Mouse (Mus musculus) CH12.LX (cell line): ENCODE measurements around the gene Zmpste24. TPM values are rescaled to one million over a fixed set of nuclear protein-coding genes. Genes with fewer than 3 reads are reported as not detected.

Experiments used
- DNase-seq: peaks from one replicate; pipeline ENCODE4 v3.0.0-alpha.2; 2013; ENCODE audit errors: extremely low read depth
- H3K27ac ChIP-seq: 2 replicates; pipeline ENCODE4 v1.5.1; 2012; ENCODE audit warnings: low read depth, mild to moderate bottlenecking, control low read depth, moderate library complexity; ENCODE audit not compliant: insufficient read depth
- H3K27me3 ChIP-seq: replicated peaks from 2 replicates; pipeline ENCODE3; 2012; ENCODE audit warnings: inconsistent platforms
- H3K36me3 ChIP-seq, 2 experiments: replicated peaks in 1 of 2; 2 replicates each; pipeline versions ENCODE3 to v1.6.1; 2012; ENCODE audit warnings: inconsistent platforms in 1 of 2, low read length in 1 of 2, mild to moderate bottlenecking in 1 of 2, mixed read lengths in 1 of 2, moderate library complexity in 1 of 2; ENCODE audit not compliant: control insufficient read depth in 1 of 2, insufficient read depth in 1 of 2
- H3K4me1 ChIP-seq, 2 experiments: 2 replicates each; pipeline ENCODE4 v1.6.1; 2012; ENCODE audit warnings: inconsistent platforms in 1 of 2, moderate library complexity in 1 of 2; ENCODE audit not compliant: insufficient read depth in 2 of 2, control insufficient read depth in 1 of 2
- H3K4me2 ChIP-seq: 2 replicates; pipeline ENCODE4 v1.6.1; 2012; ENCODE audit warnings: low read depth, mild to moderate bottlenecking, control low read depth; ENCODE audit not compliant: poor library complexity, insufficient read depth, severe bottlenecking
- H3K4me3 ChIP-seq, 3 experiments: fragments of 150-350 bp in 1 of 3; sonication (generic) in 1 of 3; replicated peaks in 1 of 3; 2 replicates each; pipeline versions ENCODE3 to v1.5.1; 2011 to 2012; ENCODE audit warnings: low read depth in 2 of 3, low read length in 2 of 3, mild to moderate bottlenecking in 2 of 3, moderate library complexity in 2 of 3, control low read depth in 1 of 3, improper control_type of control experiment in 1 of 3, inconsistent platforms in 1 of 3, mixed read lengths in 1 of 3; ENCODE audit not compliant: poor library complexity in 1 of 3
- H3K79me2 ChIP-seq: replicated peaks from 2 replicates; pipeline ENCODE4 v1.6.1; 2012; ENCODE audit warnings: mild to moderate bottlenecking, moderate library complexity; ENCODE audit not compliant: control insufficient read depth, poor library complexity, insufficient read depth, severe bottlenecking; ENCODE audit errors: extremely low read depth
- H3K9ac ChIP-seq: 2 replicates; pipeline ENCODE4 v1.6.1; 2012; ENCODE audit warnings: low read depth, mild to moderate bottlenecking, control low read depth, moderate library complexity; ENCODE audit not compliant: insufficient read depth
- H3K9me3 ChIP-seq: replicated peaks from 2 replicates; pipeline ENCODE3; 2012; ENCODE audit warnings: low read length, inconsistent platforms, mixed read lengths
- CTCF ChIP-seq, 2 experiments: IDR thresholded peaks in 1 of 2; conservative IDR thresholded peaks in 1 of 2; 2 replicates each; pipeline ENCODE4 v1.5.1; 2011 to 2012; ENCODE audit warnings: low read depth in 2 of 2, low read length in 2 of 2, improper control_type of control experiment in 1 of 2, inconsistent platforms in 1 of 2, mild to moderate bottlenecking in 1 of 2, moderate library complexity in 1 of 2
- ELF1 ChIP-seq: IDR thresholded peaks from 2 replicates; pipeline ENCODE4 v1.6.1; 2014; ENCODE audit warnings: low read depth, mild to moderate bottlenecking, inconsistent platforms, low read length, improper control_type of control experiment
- EP300 ChIP-seq: IDR thresholded peaks from 2 replicates; pipeline ENCODE4 v1.6.1; 2011; ENCODE audit warnings: low read length, improper control_type of control experiment
- GABPA ChIP-seq: IDR thresholded peaks from 2 replicates; pipeline ENCODE4 v1.6.1; 2012; ENCODE audit warnings: low read depth, low read length, improper control_type of control experiment, inconsistent platforms; ENCODE audit not compliant: insufficient replicate concordance
- IRF4 ChIP-seq: IDR thresholded peaks from 2 replicates; pipeline ENCODE4 v1.6.1; 2014; ENCODE audit warnings: low read depth, mild to moderate bottlenecking, inconsistent platforms, low read length, improper control_type of control experiment
- JUND ChIP-seq: conservative IDR thresholded peaks from 2 replicates; pipeline ENCODE4 v1.6.1; 2011; ENCODE audit warnings: low read depth, low read length, improper control_type of control experiment
- MYC ChIP-seq: IDR thresholded peaks from 2 replicates; pipeline ENCODE4 v1.6.1; 2011; ENCODE audit warnings: low read depth, mild to moderate bottlenecking, improper control_type of control experiment, low read length
- NELFE ChIP-seq: IDR thresholded peaks from 2 replicates; pipeline ENCODE4 v1.6.1; 2011; ENCODE audit warnings: low read depth, low read length, improper control_type of control experiment
- PAX5 ChIP-seq: IDR thresholded peaks from 2 replicates; pipeline ENCODE4 v1.6.1; 2012; ENCODE audit warnings: low read length, inconsistent platforms, mixed read lengths
- RCOR1 ChIP-seq: conservative IDR thresholded peaks from 2 replicates; pipeline ENCODE4 v1.6.1; 2012; ENCODE audit warnings: low read depth, mild to moderate bottlenecking, inconsistent platforms, low read length, improper control_type of control experiment
- TCF12 ChIP-seq: IDR thresholded peaks from 2 replicates; pipeline ENCODE4 v1.6.1; 2014; ENCODE audit warnings: low read depth, mild to moderate bottlenecking, inconsistent platforms, low read length, improper control_type of control experiment
- USF1 ChIP-seq: IDR thresholded peaks from 2 replicates; pipeline ENCODE4 v1.6.1; 2014; ENCODE audit warnings: low read depth, mild to moderate bottlenecking, inconsistent platforms, low read length, improper control_type of control experiment
- USF2 ChIP-seq: conservative IDR thresholded peaks from 2 replicates; pipeline ENCODE4 v1.6.1; 2011; ENCODE audit warnings: low read depth, low read length, improper control_type of control experiment
- ZC3H11A ChIP-seq: IDR thresholded peaks from 2 replicates; pipeline ENCODE4 v1.6.1; 2012; ENCODE audit warnings: low read depth, mild to moderate bottlenecking, inconsistent platforms, low read length, improper control_type of control experiment
- ZNF384 ChIP-seq: IDR thresholded peaks from 2 replicates; pipeline ENCODE4 v1.6.1; 2012; ENCODE audit warnings: low read depth, low read length, improper control_type of control experiment, inconsistent platforms
- dilution Hi-C: fragments of 300-500 bp; cut with MboI; formaldehyde crosslinking; loops from 2 replicates; pipeline ENCODE4 v1.14.3; 2020; ENCODE audit warnings: low sequenced_read_pairs; ENCODE audit not compliant: extremely low pct_unique_long_range_greater_than_20kb, extremely low pct_ligation_motif_present
- in situ Hi-C: fragments of 300-500 bp; cut with MboI; formaldehyde crosslinking; loops from 3 replicates; pipeline ENCODE4 v1.14.3; 2019; ENCODE audit warnings: low sequenced_read_pairs, low pct_ligation_motif_present, low pct_unique_long_range_greater_than_20kb, mixed read lengths
- polyA plus RNA-seq: library from polyadenylated mRNA; unstranded; fragments of >175 nt; gene quantifications from 2 replicates; pipeline ENCODE4 v1.2.1, GENCODE M21; 2012; ENCODE audit warnings: low read depth; ENCODE audit not compliant: insufficient read length
- total RNA-seq, 2 experiments: library from RNA; depleted of rRNA; stranded (reverse); fragments of 300-350 nt in 1 of 2; fragments of >200 nt in 1 of 2; gene quantifications; 2 replicates each; pipeline ENCODE4 v1.2.3; 2012 to 2014

The Zmpste24 gene
- total and polyA plus RNA-seq, 3 experiments: 22.3 to 59.1 (median 55.7) TPM

- H3K27me3 ChIP-seq: peaks cover under 1% of the 10 kb centered on the region
- dilution Hi-C loops: no loop called here
- in situ Hi-C loops: no loop called here
Observed at GRCm38 (mm10) chr4:121052454-121053323, 45.4 kb downstream of the Zmpste24 start.

DNA sequence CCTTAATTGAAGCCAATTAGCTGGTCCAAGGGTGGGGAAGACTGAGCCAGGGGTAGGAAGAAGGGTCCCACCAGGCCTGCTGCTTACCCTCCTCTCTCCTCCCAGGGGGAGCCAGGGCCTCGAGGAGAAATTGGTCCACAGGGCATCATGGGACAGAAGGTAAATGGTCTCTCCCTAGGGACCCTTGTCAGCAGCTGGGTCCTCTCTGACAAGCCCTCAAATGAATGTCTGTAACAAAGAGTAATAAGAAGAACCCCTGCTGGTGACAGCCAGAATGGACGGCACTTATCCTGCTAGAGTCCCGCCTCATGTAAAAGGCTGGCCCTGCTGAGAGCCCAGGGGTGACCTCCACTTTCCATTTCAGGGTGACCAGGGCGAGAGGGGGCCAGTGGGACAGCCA lies 46.2 kb downstream of the Zmpste24 start:
- H3K4me3 ChIP-seq: no peak overlapping the region
- no peak overlapping the region for H3K27ac ChIP-seq
- no peak overlapping the region for H3K4me2 ChIP-seq
- H3K4me1 ChIP-seq: peaks cover 0 to 6% of the 10 kb centered on the region in 2 experiments; a peak in 1 of 4 replicates
- H3K27me3 ChIP-seq: peaks cover 7% of the 10 kb centered on the region
- no peak for TF ChIP-seq TCF12
- no peak for TF ChIP-seq USF2
- no peak for TF ChIP-seq MYC
- no peak for TF ChIP-seq PAX5
- TF ChIP-seq JUND: no peak
- no peak for TF ChIP-seq RCOR1
- TF ChIP-seq CTCF (conservative IDR thresholded peaks at IDR 0.05 in 1 of 2, IDR thresholded peaks at IDR 0.05 in 1 of 2; ENCODE audit: low read depth in 2 of 2, low read length in 2 of 2): peak in 1 of 2 experiments; percentile 2; a peak in 1 of 4 replicates
- H3K9ac ChIP-seq: no peak overlapping the region
- peaks cover 0 to 4% of the 10 kb centered on the region in 2 experiments for H3K36me3 ChIP-seq
- peak; percentile 16 for DNase-seq
- in situ Hi-C loops (no loop called here), dilution Hi-C loops (no loop called here)
- H3K79me2 ChIP-seq: no peaks in the 10 kb centered on the region
- no peaks in the 10 kb centered on the region for H3K9me3 ChIP-seq

More at GRCm38 (mm10) chr4:121052454-121053323, 45.4 kb downstream of the Zmpste24 start:
- Histone ChIP-seq H3K9ac (no peak overlapping the region), H3K4me1 (peaks cover 0 to 6% of the 10 kb centered on the region in 2 experiments; a peak in 1 of 4 replicates), H3K36me3 (peaks cover 0 to 12% of the 10 kb centered on the region in 2 experiments), H3K9me3 (no peaks in the 10 kb centered on the region)
- DNase-seq: no peak
- no peak for TF ChIP-seq GABPA
- TF ChIP-seq EP300: no peak
- no peak for TF ChIP-seq CTCF (conservative IDR thresholded peaks at IDR 0.05 in 1 of 2, IDR thresholded peaks at IDR 0.05 in 1 of 2; ENCODE audit: low read depth in 2 of 2, low read length in 2 of 2)
- TF ChIP-seq, all 38 proteins: peak for 0
- Histone ChIP-seq H3K4me2 (no peak overlapping the region), H3K79me2 (no peaks in the 10 kb centered on the region), H3K27ac (no peak overlapping the region), H3K4me3 (no peak overlapping the region)

DNA sequence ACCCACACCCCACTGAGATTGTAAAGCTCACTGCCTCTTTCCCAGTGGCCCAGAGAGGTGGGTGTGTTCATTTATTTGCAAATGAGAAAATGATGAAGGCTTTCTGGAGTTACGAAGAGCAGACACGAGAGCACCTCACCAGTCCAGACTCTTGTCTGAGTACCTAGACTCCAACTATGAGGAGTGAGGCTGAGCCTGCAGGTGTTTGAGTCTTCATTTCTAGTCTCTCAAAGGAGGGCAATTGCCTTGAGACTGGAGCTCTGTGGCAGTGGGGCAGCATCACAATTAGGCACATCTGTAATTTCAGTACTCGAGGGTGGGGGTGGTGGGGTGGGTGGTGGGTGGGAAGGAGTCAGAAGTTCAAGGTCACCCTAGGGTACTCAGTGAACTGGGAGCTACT lies 55.1 kb downstream of the Zmpste24 start:
- peaks cover 22% of the 10 kb centered on the region for H3K27me3 ChIP-seq
- DNase-seq: no peak
- in situ Hi-C loops (no loop called here), dilution Hi-C loops (no loop called here)
- no peaks in the 10 kb centered on the region for H3K36me3 ChIP-seq
- no peaks in the 10 kb centered on the region for H3K79me2 ChIP-seq
- H3K4me1 ChIP-seq: peaks cover 2 to 18% of the 10 kb centered on the region in 2 experiments; a peak in 2 of 4 replicates
- no peak for TF ChIP-seq ZC3H11A
- no peak for TF ChIP-seq ELF1
- no peak for TF ChIP-seq USF1
- no peak for TF ChIP-seq NELFE
- no peak for TF ChIP-seq IRF4
- TF ChIP-seq ZNF384: no peak
- TF ChIP-seq MYC: no peak
- no peak overlapping the region for H3K4me3 ChIP-seq
- no peak overlapping the region for H3K27ac ChIP-seq
- no peak overlapping the region for H3K9ac ChIP-seq
- H3K4me2 ChIP-seq: no peak overlapping the region
- H3K9me3 ChIP-seq: no peaks in the 10 kb centered on the region
